ENCODE assay signal across 23 mouse cellular contexts in the genomic region with DNA sequence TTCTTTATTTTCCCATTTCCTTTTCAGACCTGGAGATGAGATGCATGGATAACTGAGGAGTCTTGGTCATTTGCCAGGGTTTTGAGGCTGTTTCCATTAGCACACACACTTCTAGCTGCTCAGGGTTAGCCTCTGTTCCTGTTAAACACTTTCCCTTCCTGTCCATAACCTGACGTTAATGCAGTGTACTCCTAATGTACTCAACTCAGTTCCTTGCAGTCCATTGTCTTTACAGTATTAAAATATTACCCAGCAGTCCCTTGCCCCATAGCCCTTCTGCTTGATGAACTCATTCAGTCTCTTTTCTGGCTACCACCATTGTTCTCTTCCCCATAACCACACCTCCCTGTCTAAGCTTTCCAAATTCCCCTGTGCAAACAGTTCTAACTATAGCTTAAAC.
A peak's percentile ranks its signal among the peaks of the same experiment; 100 is the strongest.
DNase-seq lines count a peak whose midpoint lies in the region; ATAC-seq and TF ChIP-seq lines count a peak whose summit lies in the region.
"Had no signal": no experiment of that assay in that cellular context is flagged by ENCODE, and none has a peak within 500 bp of the region (broad histone marks: within the 10 kb centered on the region; RNA-seq: fewer than 3 reads in every experiment).

No protein-coding gene starts in this region.

- no peaks in the 10 kb centered on the region for H3K4me1 ChIP-seq in forebrain, embryonic 14.5 days (ENCODE audit: control insufficient read depth, insufficient read depth, low read length)
- H3K4me1 ChIP-seq in forebrain, postnatal 0 days (ENCODE audit: insufficient read depth), result no peaks in the 10 kb centered on the region
- no peaks in the 10 kb centered on the region for H3K4me1 ChIP-seq in limb, embryonic 14.5 days (ENCODE audit: control insufficient read depth, insufficient read depth, low read length)
- H3K4me1 ChIP-seq in limb, embryonic 10.5 days, result no peaks in the 10 kb centered on the region
- H3K4me1 ChIP-seq in stomach, embryonic 15.5 days, result no peaks in the 10 kb centered on the region
- H3K4me1 ChIP-seq in stomach, postnatal 0 days (replicated peaks; ENCODE audit: control insufficient read depth, insufficient read depth), result no peaks in the 10 kb centered on the region
- H3K4me1 ChIP-seq: embryonic facial prominence, embryonic 15.5 days; forebrain, embryonic 10.5 days; heart, embryonic 13.5 days; hindbrain, embryonic 12.5 days had no signal

- no peak for TF ChIP-seq POLR2A in limb, embryonic 14.5 days (IDR thresholded peaks at IDR 0.05; ENCODE audit: borderline replicate concordance, extremely low read depth, insufficient read depth, insufficient read length)

- no peak overlapping the region for H3K27ac ChIP-seq in forebrain, embryonic 14.5 days (ENCODE audit: low read depth, low read length)
- H3K27ac ChIP-seq in forebrain, postnatal 0 days (ENCODE audit: low read depth, low read length), result no peak overlapping the region
- no peak overlapping the region for H3K27ac ChIP-seq in limb, embryonic 14.5 days (replicated peaks; ENCODE audit: low read depth, low read length)
- H3K27ac ChIP-seq in limb, embryonic 10.5 days, result no peak overlapping the region
- H3K27ac ChIP-seq in stomach, embryonic 15.5 days, result no peak overlapping the region
- no peak overlapping the region for H3K27ac ChIP-seq in stomach, postnatal 0 days (replicated peaks)
- H3K27ac ChIP-seq: embryonic facial prominence, embryonic 15.5 days; forebrain, embryonic 10.5 days; gastrocnemius, adult 2 months; heart, embryonic 13.5 days; hindbrain, embryonic 12.5 days had no signal

- no peak for ATAC-seq in forebrain, embryonic 14.5 days
- ATAC-seq in forebrain, postnatal 0 days, result no peak
- no peak for ATAC-seq in limb, embryonic 14.5 days (ENCODE audit: low FRiP score, low read depth)
- peak; percentile 39; the same call in 1 of the 2 replicates for ATAC-seq in stomach, embryonic 15.5 days (ENCODE audit: insufficient read depth, low FRiP score, low read depth)
- no peak for ATAC-seq in stomach, postnatal 0 days (ENCODE audit: low FRiP score, low TSS enrichment)
- ATAC-seq: activated CD4-positive, CD25-positive, alpha-beta regulatory T cell, adult 4 months; hindbrain, embryonic 16.5 days; Patski had no signal

- WGBS in forebrain, embryonic 14.5 days, result 36% methylated on average over 1 of the region's 1 CpGs
- 34% methylated on average over 1 of the region's 1 CpGs for WGBS in forebrain, postnatal 0 days
- 65% methylated on average over 1 of the region's 1 CpGs for WGBS in limb, embryonic 14.5 days
- 74% methylated on average over 1 of the region's 1 CpGs for WGBS in limb, embryonic 10.5 days
- 28% methylated on average over 1 of the region's 1 CpGs for WGBS in stomach, embryonic 15.5 days
- WGBS in stomach, postnatal 0 days, result 18% methylated on average over 1 of the region's 1 CpGs

- no peak for TF ChIP-seq EP300 in stomach, postnatal 0 days (optimal IDR thresholded peaks at IDR 0.05)

- no peak overlapping the region for H3K4me3 ChIP-seq in forebrain, embryonic 14.5 days (ENCODE audit: low read depth, low read length)
- H3K4me3 ChIP-seq in forebrain, postnatal 0 days (ENCODE audit: low read depth, low read length), result no peak overlapping the region
- no peak overlapping the region for H3K4me3 ChIP-seq in limb, embryonic 14.5 days (replicated peaks; ENCODE audit: low read length)
- no peak overlapping the region for H3K4me3 ChIP-seq in limb, embryonic 10.5 days
- H3K4me3 ChIP-seq in stomach, embryonic 15.5 days (replicated peaks), result no peak overlapping the region
- no peak overlapping the region for H3K4me3 ChIP-seq in stomach, postnatal 0 days (ENCODE audit: low read depth, low read length)
- H3K4me3 ChIP-seq: embryonic facial prominence, embryonic 15.5 days; erythroblast, embryonic 14.5 days; forebrain, embryonic 10.5 days; gastrocnemius, adult 2 months; heart, embryonic 13.5 days; hindbrain, embryonic 12.5 days had no signal

- no peaks in the 10 kb centered on the region for H3K27me3 ChIP-seq in forebrain, embryonic 14.5 days (replicated peaks; ENCODE audit: control insufficient read depth, insufficient read depth, low read length)
- H3K27me3 ChIP-seq in forebrain, postnatal 0 days (ENCODE audit: insufficient read depth, low read length), result no peaks in the 10 kb centered on the region
- no peaks in the 10 kb centered on the region for H3K27me3 ChIP-seq in limb, embryonic 14.5 days (ENCODE audit: control insufficient read depth, insufficient read depth, low read length)
- H3K27me3 ChIP-seq in limb, embryonic 10.5 days (ENCODE audit: low read depth, poor library complexity, severe bottlenecking), result no peaks in the 10 kb centered on the region
- no peaks in the 10 kb centered on the region for H3K27me3 ChIP-seq in stomach, embryonic 15.5 days (replicated peaks)
- H3K27me3 ChIP-seq in stomach, postnatal 0 days (ENCODE audit: control insufficient read depth, insufficient read depth, low read length), result no peaks in the 10 kb centered on the region
- H3K27me3 ChIP-seq: CH12.LX; embryonic facial prominence, embryonic 15.5 days; heart, embryonic 13.5 days; hindbrain, embryonic 12.5 days had no signal

- no peaks in the 10 kb centered on the region for H3K9me3 ChIP-seq in forebrain, embryonic 14.5 days (replicated peaks; ENCODE audit: control insufficient read depth, low read length)
- no peaks in the 10 kb centered on the region for H3K9me3 ChIP-seq in forebrain, postnatal 0 days (ENCODE audit: low read length)
- no peaks in the 10 kb centered on the region for H3K9me3 ChIP-seq in limb, embryonic 14.5 days (ENCODE audit: control insufficient read depth, low read length)
- H3K9me3 ChIP-seq in limb, embryonic 10.5 days (replicated peaks), result no peaks in the 10 kb centered on the region
- no peaks in the 10 kb centered on the region for H3K9me3 ChIP-seq in stomach, embryonic 15.5 days
- H3K9me3 ChIP-seq in stomach, postnatal 0 days (ENCODE audit: control insufficient read depth, low read length), result no peaks in the 10 kb centered on the region
- H3K9me3 ChIP-seq: embryonic facial prominence, embryonic 15.5 days; forebrain, embryonic 10.5 days; heart, embryonic 13.5 days; hindbrain, embryonic 12.5 days had no signal

- no peak overlapping the region for H3K9ac ChIP-seq in forebrain, embryonic 14.5 days (ENCODE audit: low read length)
- H3K9ac ChIP-seq in forebrain, postnatal 0 days, result no peak overlapping the region
- no peak overlapping the region for H3K9ac ChIP-seq in limb, embryonic 14.5 days (ENCODE audit: low read depth, low read length, severe bottlenecking)
- H3K9ac ChIP-seq in stomach, embryonic 15.5 days, result no peak overlapping the region
- no peak overlapping the region for H3K9ac ChIP-seq in stomach, postnatal 0 days (ENCODE audit: low read length)
- H3K9ac ChIP-seq: embryonic facial prominence, embryonic 15.5 days; heart, embryonic 13.5 days; hindbrain, embryonic 12.5 days had no signal

- H3K4me2 ChIP-seq in forebrain, embryonic 14.5 days (ENCODE audit: low read length), result no peak overlapping the region
- no peak overlapping the region for H3K4me2 ChIP-seq in forebrain, postnatal 0 days (ENCODE audit: low read depth)
- no peak overlapping the region for H3K4me2 ChIP-seq in limb, embryonic 14.5 days (replicated peaks; ENCODE audit: low read depth, low read length, severe bottlenecking)
- no peak overlapping the region for H3K4me2 ChIP-seq in stomach, embryonic 15.5 days
- no peak overlapping the region for H3K4me2 ChIP-seq in stomach, postnatal 0 days (replicated peaks; ENCODE audit: low read depth)
- H3K4me2 ChIP-seq: embryonic facial prominence, embryonic 15.5 days; heart, embryonic 13.5 days; hindbrain, embryonic 12.5 days had no signal

- DNase-seq in forebrain, embryonic 14.5 days (ENCODE audit: low spot score), result peak; percentile 14
- DNase-seq in forebrain, postnatal 0 days, result no peak
- DNase-seq in limb, embryonic 14.5 days (ENCODE audit: low spot score), result peak; percentile 59
- no peak for DNase-seq in limb, embryonic 10.5 days (ENCODE audit: low spot score)
- no peak for DNase-seq in stomach, postnatal 0 days (ENCODE audit: low spot score)
- DNase-seq: adrenal gland, postnatal 14 days; cerebellum, adult 18-20 months; cerebellum, adult 9-11 months; cerebellum, postnatal 36 days; gastrocnemius, adult 2 months; gastrocnemius, postnatal 25 days; heart, postnatal 10 days; heart, postnatal 4 days had no signal

- H3K36me3 ChIP-seq in forebrain, embryonic 14.5 days (ENCODE audit: control insufficient read depth, insufficient read depth, low read length), result no peaks in the 10 kb centered on the region
- H3K36me3 ChIP-seq in forebrain, postnatal 0 days (ENCODE audit: insufficient read depth), result no peaks in the 10 kb centered on the region
- no peaks in the 10 kb centered on the region for H3K36me3 ChIP-seq in limb, embryonic 14.5 days (ENCODE audit: control insufficient read depth, insufficient read depth, low read length)
- no peaks in the 10 kb centered on the region for H3K36me3 ChIP-seq in limb, embryonic 10.5 days
- H3K36me3 ChIP-seq in stomach, embryonic 15.5 days, result no peaks in the 10 kb centered on the region
- H3K36me3 ChIP-seq in stomach, postnatal 0 days (ENCODE audit: control insufficient read depth, insufficient read depth, low read length), result no peaks in the 10 kb centered on the region
- H3K36me3 ChIP-seq: embryonic facial prominence, embryonic 15.5 days; forebrain, embryonic 10.5 days; heart, embryonic 13.5 days; hindbrain, embryonic 12.5 days had no signal

- TF ChIP-seq CTCF in forebrain, postnatal 0 days (IDR thresholded peaks at IDR 0.05; ENCODE audit: low read depth), result no peak
- no peak for TF ChIP-seq CTCF in stomach, postnatal 0 days (IDR thresholded peaks at IDR 0.05; ENCODE audit: low read depth)

Comparison
In these comparisons a context has a peak if more than half of its experiments do, and no peak if none do; other contexts are left out.
1. DNase-seq: peak in forebrain, embryonic 14.5 days (single experiment) and limb, embryonic 14.5 days (single experiment); none in forebrain, postnatal 0 days (single experiment), limb, embryonic 10.5 days (single experiment) and stomach, postnatal 0 days (single experiment).